Mouse (Mus musculus) myocyte (in vitro differentiated cells): Measurements from ENCODE around the gene Ccs.

Experiments used
- CEBPB ChIP-seq: IDR thresholded peaks from 2 replicates; pipeline ENCODE4 v1.6.1; 2011; ENCODE audit warnings: mild to moderate bottlenecking, moderate library complexity; ENCODE audit not compliant: poor library complexity, insufficient read depth, severe bottlenecking
- E2F4 ChIP-seq: IDR thresholded peaks from one replicate; pipeline ENCODE4 v1.6.1; 2011; ENCODE audit warnings: mild to moderate bottlenecking, control low read depth, moderate library complexity; ENCODE audit not compliant: insufficient read depth
- MAX ChIP-seq: IDR thresholded peaks from one replicate; pipeline ENCODE4 v1.6.1; 2011; ENCODE audit warnings: low read depth, mild to moderate bottlenecking, control low read depth
- MYOD1 ChIP-seq, 3 experiments: IDR thresholded peaks; one replicate each; pipeline ENCODE4 v1.6.1; 2011; ENCODE audit warnings: control low read depth in 2 of 3, low read depth in 2 of 3, mild to moderate bottlenecking in 2 of 3, moderate library complexity in 1 of 3; ENCODE audit not compliant: insufficient read length in 2 of 3, control insufficient read depth in 1 of 3
- MYOG ChIP-seq, 3 experiments: IDR thresholded peaks; one replicate each; pipeline ENCODE4 v1.6.1; 2011; ENCODE audit warnings: control low read depth in 2 of 3, low read depth in 2 of 3, mild to moderate bottlenecking in 2 of 3; ENCODE audit not compliant: insufficient read length in 2 of 3, control insufficient read depth in 1 of 3, insufficient read depth in 1 of 3
- POLR2A ChIP-seq: IDR thresholded peaks from one replicate; pipeline ENCODE4 v1.6.1; 2011; ENCODE audit warnings: low read depth, mild to moderate bottlenecking, control low read depth, moderate library complexity; ENCODE audit not compliant: insufficient read length
- POLR2AphosphoS2 ChIP-seq: IDR thresholded peaks from one replicate; pipeline ENCODE4 v1.6.1; 2011; ENCODE audit warnings: low read depth, control low read depth; ENCODE audit not compliant: insufficient read length
- REST ChIP-seq: IDR thresholded peaks from one replicate; pipeline ENCODE4 v1.6.1; 2011; ENCODE audit warnings: mild to moderate bottlenecking, control low read depth, moderate library complexity; ENCODE audit not compliant: insufficient read depth, insufficient read length
- TCF12 ChIP-seq: IDR thresholded peaks from one replicate; pipeline ENCODE4 v1.6.1; 2011; ENCODE audit warnings: mild to moderate bottlenecking, control low read depth; ENCODE audit not compliant: poor library complexity, insufficient read depth, severe bottlenecking
- TCF3 ChIP-seq: IDR thresholded peaks from one replicate; pipeline ENCODE4 v1.6.1; 2011; ENCODE audit warnings: low read depth, control low read depth; ENCODE audit not compliant: insufficient read length
- USF1 ChIP-seq: IDR thresholded peaks from one replicate; pipeline ENCODE4 v1.6.1; 2011; ENCODE audit warnings: low read depth, mild to moderate bottlenecking, control low read depth, moderate library complexity

GRCm38 (mm10) chr19:4865147-4865546, 26.0 kb upstream of the Ccs start:
- TF ChIP-seq POLR2A (no peak), CEBPB (no peak), POLR2AphosphoS2 (peak; percentile 73), USF1 (no peak), MAX (no peak), E2F4 (no peak), MYOG (IDR thresholded peaks at IDR 0.05; ENCODE audit: control insufficient read depth in 1 of 3, insufficient read depth in 1 of 3, insufficient read length in 2 of 3, low read depth in 2 of 3) (no peak), TCF12 (no peak), MYOD1 (IDR thresholded peaks at IDR 0.05; ENCODE audit: control insufficient read depth in 1 of 3, insufficient read length in 2 of 3, low read depth in 2 of 3) (no peak), REST (no peak), TCF3 (no peak)
